Mouse (Mus musculus) thymus, adult 2 months (tissue): ENCODE data around the gene Cd3e.

ENCODE experiments used
- CTCF ChIP-seq: fragments of 200-500 bp; IDR thresholded peaks from 2 replicates; pipeline ENCODE4 v1.5.1; 2012; ENCODE audit warnings: mild to moderate bottlenecking, control low read depth, low read length, moderate library complexity, borderline replicate concordance; ENCODE audit not compliant: control insufficient read depth, poor library complexity, insufficient read depth; ENCODE audit errors: extremely low read depth
- POLR2A ChIP-seq: fragments of 200-500 bp; IDR thresholded peaks from 2 replicates; pipeline ENCODE4 v1.6.1; 2012; ENCODE audit warnings: mild to moderate bottlenecking, low read length, control low read depth, moderate library complexity; ENCODE audit not compliant: control insufficient read depth, poor library complexity, insufficient read depth; ENCODE audit errors: extremely low read depth

DNA sequence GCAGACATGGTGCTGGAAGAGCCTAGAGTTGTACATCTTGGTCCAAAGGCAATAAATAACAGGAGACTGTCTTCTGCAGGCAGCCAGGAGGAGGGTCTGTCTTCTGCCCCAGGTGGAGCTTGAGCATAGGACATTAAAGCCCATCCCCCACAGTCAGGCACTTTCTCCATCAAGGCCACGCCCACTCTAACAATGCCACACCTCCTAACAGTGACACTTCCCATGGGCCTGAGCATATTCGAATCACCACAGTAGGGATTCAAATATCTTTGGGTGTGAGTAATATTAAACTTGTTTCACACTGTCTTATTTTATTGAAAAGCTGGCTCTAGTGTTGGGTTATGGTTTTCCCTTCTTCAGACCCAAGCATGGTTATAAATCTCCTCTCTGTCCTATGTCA is 17.6 kb downstream of the Cd3e start:
- TF ChIP-seq CTCF (no peak), POLR2A (no peak)
